Mouse (Mus musculus): ENCODE measurements around the gene Myof. TPM values are rescaled to one million over a fixed set of nuclear protein-coding genes. Genes with fewer than 3 reads are reported as not detected.

The Myof gene
- total RNA-seq, 2 experiments from 2014 or later = 0.96 to 1.5 TPM

GRCm38 (mm10) chr19:38014443-38014842 lies 28.9 kb downstream of the Myof start:
- no peak for ATAC-seq (replicated peaks; ENCODE audit: low FRiP score, poor library complexity, severe bottlenecking)

- no peak for ATAC-seq (replicated peaks; ENCODE audit: low FRiP score, poor library complexity, severe bottlenecking)
These were observed 32.0 kb downstream of the Myof start for GRCm38 (mm10) chr19:38011379-38011778.

GRCm38 (mm10) chr19:38004809-38005380 lies 38.5 kb downstream of the Myof start:
- no peak for ATAC-seq (replicated peaks; ENCODE audit: low FRiP score, poor library complexity, severe bottlenecking)

GRCm38 (mm10) chr19:38003671-38004521 lies 39.5 kb downstream of the Myof start:
- no peak for ATAC-seq (replicated peaks; ENCODE audit: low FRiP score, poor library complexity, severe bottlenecking)

GRCm38 (mm10) chr19:38002816-38003215 lies 40.6 kb downstream of the Myof start:
- no peak for ATAC-seq (replicated peaks; ENCODE audit: low FRiP score, poor library complexity, severe bottlenecking)

GRCm38 (mm10) chr19:38000990-38001389 lies 42.4 kb downstream of the Myof start:
- ATAC-seq (replicated peaks; ENCODE audit: low FRiP score, poor library complexity, severe bottlenecking) = no peak

GRCm38 (mm10) chr19:37999941-38000340 lies 43.4 kb downstream of the Myof start:
- ATAC-seq (replicated peaks; ENCODE audit: low FRiP score, poor library complexity, severe bottlenecking) = no peak

- ATAC-seq (replicated peaks; ENCODE audit: low FRiP score, poor library complexity, severe bottlenecking) = no peak
These were observed 49.1 kb downstream of the Myof start for GRCm38 (mm10) chr19:37994301-37994700.

- no peak for ATAC-seq (replicated peaks; ENCODE audit: low FRiP score, poor library complexity, severe bottlenecking)
These were observed 51.2 kb downstream of the Myof start for GRCm38 (mm10) chr19:37992184-37992554.

- no peak for ATAC-seq (replicated peaks; ENCODE audit: low FRiP score, poor library complexity, severe bottlenecking)
These were observed 51.8 kb downstream of the Myof start for GRCm38 (mm10) chr19:37991399-37992183.

- ATAC-seq (replicated peaks; ENCODE audit: low FRiP score, poor library complexity, severe bottlenecking) = no peak
These were observed 53.4 kb downstream of the Myof start for GRCm38 (mm10) chr19:37989971-37990370.

GRCm38 (mm10) chr19:37988156-37988555 lies 55.2 kb downstream of the Myof start:
- ATAC-seq (replicated peaks; ENCODE audit: low FRiP score, poor library complexity, severe bottlenecking) = no peak

GRCm38 (mm10) chr19:37985730-37986129 lies 57.6 kb downstream of the Myof start:
- ATAC-seq (replicated peaks; ENCODE audit: low FRiP score, poor library complexity, severe bottlenecking) = no peak

GRCm38 (mm10) chr19:37975951-37976350 lies 67.4 kb downstream of the Myof start:
- no peak for ATAC-seq (replicated peaks; ENCODE audit: low FRiP score, poor library complexity, severe bottlenecking)

GRCm38 (mm10) chr19:37970571-37970970 lies 72.8 kb downstream of the Myof start:
- ATAC-seq (replicated peaks; ENCODE audit: low FRiP score, poor library complexity, severe bottlenecking) = no peak

- no peak for ATAC-seq (replicated peaks; ENCODE audit: low FRiP score, poor library complexity, severe bottlenecking)
These were observed 73.4 kb downstream of the Myof start for GRCm38 (mm10) chr19:37970004-37970403.

- ATAC-seq (replicated peaks; ENCODE audit: low FRiP score, poor library complexity, severe bottlenecking) = no peak
These were observed 77.5 kb downstream of the Myof start for GRCm38 (mm10) chr19:37965828-37966227.

- ATAC-seq (replicated peaks; ENCODE audit: low FRiP score, poor library complexity, severe bottlenecking) = no peak
These were observed 80.0 kb downstream of the Myof start for GRCm38 (mm10) chr19:37963421-37963820.

- no peak for ATAC-seq (replicated peaks; ENCODE audit: low FRiP score, poor library complexity, severe bottlenecking)
These were observed 82.6 kb downstream of the Myof start for GRCm38 (mm10) chr19:37960791-37961190.

GRCm38 (mm10) chr19:37959543-37960215 lies 83.7 kb downstream of the Myof start:
- no peak for ATAC-seq (replicated peaks; ENCODE audit: low FRiP score, poor library complexity, severe bottlenecking)

Measured in erythroblast, adult 5-6 weeks (primary cell).